Mouse (Mus musculus) liver, postnatal 0 days (tissue): ENCODE measurements around the gene Mrps18a.

Source experiments
- CTCF ChIP-seq: sonication (generic); IDR thresholded peaks from 2 replicates; pipeline ENCODE4 v1.5.1; 2016; ENCODE audit warnings: antibody characterized with exemption, low read depth
- EP300 ChIP-seq: IDR thresholded peaks from 2 replicates; pipeline ENCODE4 v1.6.1; 2016; ENCODE audit warnings: antibody characterized with exemption, low read depth, mild to moderate bottlenecking

- TF ChIP-seq CTCF (no peak), EP300 (no peak)
These were observed 46.3 kb downstream of the Mrps18a start for GRCm38 (mm10) chr17:46157131-46157530.
